Mouse (Mus musculus) intestine, postnatal 0 days (tissue): ENCODE data around the gene Zfp277. TPM values are rescaled to one million over a fixed set of nuclear protein-coding genes. Genes with fewer than 3 reads are reported as not detected.

Experiments used
- ATAC-seq: fragments of 200-750 bp; cut with Nextera tagmentation; 2 replicates; pipeline ENCODE4 v1.8.0; 2017; ENCODE audit warnings: mild to moderate bottlenecking, moderate TSS enrichment, moderate library complexity
- H3K27ac ChIP-seq: fragments of 300-500 bp; sonication (generic); 2 replicates; pipeline ENCODE4 v1.5.1; 2014; ENCODE audit warnings: mild to moderate bottlenecking, low read depth, low read length, moderate library complexity
- H3K27me3 ChIP-seq: fragments of 300-500 bp; sonication (generic); replicated peaks from 2 replicates; pipeline ENCODE4 v1.6.1; 2014; ENCODE audit warnings: low read length, mixed read lengths; ENCODE audit not compliant: control insufficient read depth, insufficient read depth
- H3K36me3 ChIP-seq: fragments of 300-500 bp; sonication (generic); 2 replicates; pipeline ENCODE4 v1.6.1; 2014; ENCODE audit warnings: mild to moderate bottlenecking, moderate library complexity; ENCODE audit not compliant: control insufficient read depth, insufficient read depth
- H3K4me1 ChIP-seq: fragments of 300-500 bp; sonication (generic); replicated peaks from 2 replicates; pipeline ENCODE4 v1.6.1; 2014; ENCODE audit warnings: antibody characterized with exemption, low read length, mixed read lengths; ENCODE audit not compliant: control insufficient read depth, insufficient read depth
- H3K4me2 ChIP-seq: fragments of 300-500 bp; sonication (generic); replicated peaks from 2 replicates; pipeline ENCODE4 v1.6.1; 2014; ENCODE audit warnings: low read depth, mild to moderate bottlenecking, moderate library complexity
- H3K4me3 ChIP-seq: fragments of 300-500 bp; sonication (generic); 2 replicates; pipeline ENCODE4 v1.5.1; 2014; ENCODE audit warnings: low read depth, low read length
- H3K9ac ChIP-seq: fragments of 300-500 bp; sonication (generic); 2 replicates; pipeline ENCODE4 v1.6.1; 2014; ENCODE audit warnings: mild to moderate bottlenecking, low read depth, low read length
- H3K9me3 ChIP-seq: fragments of 300-500 bp; sonication (generic); 2 replicates; pipeline ENCODE4 v1.6.1; 2016; ENCODE audit warnings: mixed run types; ENCODE audit not compliant: control insufficient read depth
- CTCF ChIP-seq: sonication (generic); IDR thresholded peaks from 2 replicates; pipeline ENCODE4 v1.5.1; 2016; ENCODE audit warnings: low read depth, mild to moderate bottlenecking, control low read depth, antibody characterized with exemption, moderate library complexity
- WGBS: fragments of 180-500 bp; shearing (Covaris S2); extraction: QIAGEN DNeasy Blood & Tissue Kit; methylation state at CpG from one replicate; pipeline ENCODE4 v1.1.7; 2014; 5-methylcytosine and 5-hydroxymethylcytosine counted together
- polyA plus RNA-seq: library from polyadenylated mRNA; unstranded; fragments of >200 nt; fragmentation: Nextera tagmentation; extraction: Ambion mirVana; gene quantifications from 2 replicates; pipeline ENCODE4 v1.2.1, GENCODE M21; 2015

Gene Zfp277
- polyA plus RNA-seq, 1 experiment from 2014 or later: 19.9 TPM

DNA sequence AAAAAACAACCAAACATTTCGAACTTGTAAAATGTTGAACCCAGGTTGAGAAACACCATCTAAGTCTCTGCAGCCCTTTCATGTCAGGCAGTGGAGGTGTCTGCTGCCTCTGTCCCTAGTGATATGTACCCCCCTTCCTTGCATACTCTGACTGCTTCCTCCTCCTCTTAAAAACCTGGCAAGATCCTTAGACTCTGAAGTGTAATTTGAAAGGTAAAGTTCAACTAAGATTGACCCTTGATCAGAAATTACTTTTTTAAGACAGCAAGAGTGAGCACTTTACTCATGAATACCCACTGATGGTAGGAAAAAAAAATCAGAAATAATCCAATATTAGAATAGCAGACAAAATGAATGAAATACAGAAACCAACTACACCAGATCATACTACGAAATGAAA lies 46.3 kb downstream of the Zfp277 start:
- no peak for TF ChIP-seq CTCF
- 90% methylated on average over 2 of the region's 2 CpGs for WGBS

GRCm38 (mm10) chr12:40398916-40399315 lies 46.8 kb downstream of the Zfp277 start:
- no peaks in the 10 kb centered on the region for H3K9me3 ChIP-seq
- no peaks in the 10 kb centered on the region for H3K36me3 ChIP-seq
- no peak overlapping the region for H3K9ac ChIP-seq
- no peak overlapping the region for H3K4me2 ChIP-seq
- no peaks in the 10 kb centered on the region for H3K4me1 ChIP-seq
- no peak for TF ChIP-seq CTCF
- no peak for ATAC-seq
- H3K27ac ChIP-seq: no peak overlapping the region
- 99% methylated on average over 2 of the region's 2 CpGs for WGBS
- H3K27me3 ChIP-seq: no peaks in the 10 kb centered on the region
- no peak overlapping the region for H3K4me3 ChIP-seq

More for the DNA sequence above, 46.3 kb downstream of the Zfp277 start:
- Histone ChIP-seq H3K9ac (no peak overlapping the region), H3K4me3 (no peak overlapping the region), H3K4me1 (no peaks in the 10 kb centered on the region), H3K27ac (no peak overlapping the region), H3K27me3 (no peaks in the 10 kb centered on the region), H3K36me3 (no peaks in the 10 kb centered on the region), H3K9me3 (no peaks in the 10 kb centered on the region), H3K4me2 (no peak overlapping the region)
- ATAC-seq: no peak

GRCm38 (mm10) chr12:40392869-40393268 lies 52.8 kb downstream of the Zfp277 start:
- TF ChIP-seq CTCF: no peak
- H3K4me3 ChIP-seq: no peak overlapping the region

GRCm38 (mm10) chr12:40391262-40391661 lies 54.4 kb downstream of the Zfp277 start:
- Histone ChIP-seq H3K36me3 (no peaks in the 10 kb centered on the region; the same call in 1 of the 2 replicates), H3K27me3 (no peaks in the 10 kb centered on the region), H3K4me2 (no peak overlapping the region), H3K9me3 (no peaks in the 10 kb centered on the region), H3K27ac (no peak overlapping the region), H3K9ac (no peak overlapping the region), H3K4me1 (no peaks in the 10 kb centered on the region), H3K4me3 (no peak overlapping the region)
- WGBS: 98% methylated on average over 1 of the region's 1 CpGs
- no peak for TF ChIP-seq CTCF
- no peak for ATAC-seq

More at GRCm38 (mm10) chr12:40392869-40393268, 52.8 kb downstream of the Zfp277 start:
- H3K9ac ChIP-seq: no peak overlapping the region
- no peaks in the 10 kb centered on the region for H3K27me3 ChIP-seq
- no peaks in the 10 kb centered on the region for H3K4me1 ChIP-seq
- H3K4me2 ChIP-seq: no peak overlapping the region
- no peaks in the 10 kb centered on the region; the same call in 1 of the 2 replicates for H3K36me3 ChIP-seq
- H3K9me3 ChIP-seq: no peaks in the 10 kb centered on the region
- no peak for ATAC-seq
- WGBS: 66% methylated on average over 3 of the region's 3 CpGs
- no peak overlapping the region for H3K27ac ChIP-seq

- no peak for ATAC-seq
- no peak overlapping the region for H3K27ac ChIP-seq
- no peak overlapping the region for H3K4me3 ChIP-seq
- H3K27me3 ChIP-seq: no peaks in the 10 kb centered on the region
- H3K9me3 ChIP-seq: no peaks in the 10 kb centered on the region
- H3K4me1 ChIP-seq: no peaks in the 10 kb centered on the region
- no peak for TF ChIP-seq CTCF
- H3K4me2 ChIP-seq: no peak overlapping the region
- H3K9ac ChIP-seq: no peak overlapping the region
- H3K36me3 ChIP-seq: no peaks in the 10 kb centered on the region; the same call in 1 of the 2 replicates
- WGBS: 73% methylated on average over 5 of the region's 5 CpGs
Measured at GRCm38 (mm10) chr12:40387786-40388185, 57.9 kb downstream of the Zfp277 start.

DNA sequence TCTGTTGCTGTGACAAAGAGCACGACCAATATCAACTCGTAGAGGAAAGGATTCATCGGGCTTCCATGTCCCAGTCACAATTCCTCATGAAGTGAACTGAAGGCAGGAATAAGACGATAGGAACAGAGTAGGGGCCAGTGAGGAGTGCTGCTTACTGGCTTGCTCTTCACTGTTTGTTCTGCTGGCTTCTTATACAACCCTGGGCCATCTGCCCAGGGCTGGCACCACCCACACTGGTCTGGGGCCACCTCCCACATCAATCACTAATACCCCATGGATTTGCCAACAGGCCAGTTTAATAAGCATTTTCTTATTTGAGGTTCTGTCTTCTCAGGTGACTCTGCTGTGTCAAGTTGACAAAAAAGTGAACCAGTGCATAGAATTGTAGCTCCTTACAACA lies 60.4 kb downstream of the Zfp277 start:
- no peaks in the 10 kb centered on the region for H3K4me1 ChIP-seq
- TF ChIP-seq CTCF: no peak

DNA sequence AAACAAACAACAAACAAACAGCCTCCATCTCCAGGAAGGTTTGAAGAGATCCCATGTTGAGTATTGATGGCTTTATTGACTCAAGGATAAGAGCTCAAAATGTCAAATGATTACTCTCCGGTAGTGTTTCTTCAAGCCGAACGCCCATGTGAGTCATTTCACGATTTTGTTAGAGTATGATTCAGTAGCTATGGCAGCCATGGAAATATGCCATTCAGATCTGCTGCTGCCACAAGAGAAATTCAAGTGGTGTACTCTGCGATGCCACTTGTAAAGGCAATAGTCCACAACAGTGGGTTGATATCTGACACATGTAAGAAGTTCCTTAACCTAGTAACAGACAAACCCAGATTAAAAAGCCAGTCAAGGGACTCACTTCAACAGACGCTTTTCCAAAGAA lies 62.0 kb downstream of the Zfp277 start:
- Histone ChIP-seq H3K27ac (no peak overlapping the region), H3K4me2 (no peak overlapping the region), H3K9me3 (no peaks in the 10 kb centered on the region), H3K4me1 (no peaks in the 10 kb centered on the region), H3K27me3 (no peaks in the 10 kb centered on the region), H3K4me3 (no peak overlapping the region), H3K36me3 (no peaks in the 10 kb centered on the region), H3K9ac (no peak overlapping the region)
- TF ChIP-seq CTCF: no peak
- WGBS: 85% methylated on average over 6 of the region's 6 CpGs
- no peak for ATAC-seq

More for the DNA sequence above, 60.4 kb downstream of the Zfp277 start:
- H3K27ac ChIP-seq: no peak overlapping the region
- H3K27me3 ChIP-seq: no peaks in the 10 kb centered on the region
- H3K4me3 ChIP-seq: no peak overlapping the region
- H3K4me2 ChIP-seq: no peak overlapping the region
- H3K9ac ChIP-seq: no peak overlapping the region
- ATAC-seq: no peak
- H3K9me3 ChIP-seq: no peaks in the 10 kb centered on the region
- WGBS: 95% methylated on average over 4 of the region's 4 CpGs
- no peaks in the 10 kb centered on the region for H3K36me3 ChIP-seq
